Mouse (Mus musculus) ES-E14 (cell line): ENCODE results near the gene Mars2. TPM values are rescaled to one million over a fixed set of nuclear protein-coding genes. Genes with fewer than 3 reads are reported as not detected.

ENCODE experiments used
- DNase-seq: peaks from one replicate; pipeline ENCODE4 v3.0.0-alpha.2; 2013; ENCODE audit warnings: low read depth, low spot score
- H3K27ac ChIP-seq: 2 replicates; pipeline ENCODE4 v1.5.1; 2012; ENCODE audit warnings: low read depth, mild to moderate bottlenecking, low read length, moderate library complexity, mixed read lengths; ENCODE audit not compliant: poor library complexity, insufficient read depth, severe bottlenecking
- H3K36me3 ChIP-seq: 2 replicates; pipeline ENCODE4 v1.6.1; 2012; ENCODE audit warnings: mild to moderate bottlenecking, low read length, moderate library complexity, mixed read lengths; ENCODE audit not compliant: control insufficient read depth, poor library complexity, insufficient read depth, severe bottlenecking
- H3K4me1 ChIP-seq, 2 experiments: fragments of 150-350 bp in 1 of 2; sonication (generic) in 1 of 2; 2 replicates each; pipeline ENCODE4 v1.6.1; 2012; ENCODE audit warnings: low read length in 2 of 2, mild to moderate bottlenecking in 1 of 2, mixed read lengths in 1 of 2; ENCODE audit not compliant: control insufficient read depth in 2 of 2, insufficient read depth in 2 of 2, poor library complexity in 1 of 2
- H3K4me3 ChIP-seq, 2 experiments: fragments of 150-350 bp in 1 of 2; sonication (generic) in 1 of 2; 2 replicates each; pipeline ENCODE4 v1.5.1; 2012; ENCODE audit warnings: low read length in 2 of 2, low read depth in 1 of 2, mild to moderate bottlenecking in 1 of 2, mixed read lengths in 1 of 2; ENCODE audit not compliant: insufficient read depth in 1 of 2, poor library complexity in 1 of 2, severe bottlenecking in 1 of 2
- H3K9ac ChIP-seq: 2 replicates; pipeline ENCODE4 v1.6.1; 2012; ENCODE audit warnings: low read depth, mild to moderate bottlenecking, low read length, mixed read lengths; ENCODE audit not compliant: poor library complexity, insufficient read depth, severe bottlenecking
- H3K9me3 ChIP-seq: fragments of 150-350 bp; sonication (generic); 2 replicates; pipeline ENCODE4 v1.6.1; 2012; ENCODE audit warnings: low read depth, mild to moderate bottlenecking, low read length; ENCODE audit not compliant: control insufficient read depth, insufficient read depth
- CHD2 ChIP-seq: IDR thresholded peaks from 2 replicates; pipeline ENCODE4 v1.6.1; 2014; ENCODE audit warnings: mild to moderate bottlenecking, low read depth, low read length, inconsistent platforms
- HCFC1 ChIP-seq: IDR thresholded peaks from 2 replicates; pipeline ENCODE4 v1.6.1; 2012; ENCODE audit warnings: low read length, inconsistent platforms, borderline replicate concordance; ENCODE audit not compliant: insufficient read depth
- MAFK ChIP-seq: IDR thresholded peaks from 2 replicates; pipeline ENCODE4 v1.6.1; 2014; ENCODE audit warnings: mild to moderate bottlenecking, low read depth, low read length, inconsistent platforms; ENCODE audit not compliant: insufficient read depth
- ZC3H11A ChIP-seq: IDR thresholded peaks from 2 replicates; pipeline ENCODE4 v1.6.1; 2012; ENCODE audit warnings: low read depth, mild to moderate bottlenecking, inconsistent platforms, low read length, borderline replicate concordance
- ZNF384 ChIP-seq: IDR thresholded peaks from 2 replicates; pipeline ENCODE4 v1.6.1; 2012; ENCODE audit warnings: low read depth, low read length, inconsistent platforms
- in situ Hi-C, 2 experiments: fragments of 600-800 bp; cut with MboI; formaldehyde crosslinking; loops; one replicate each; pipeline ENCODE4 v1.15.1; 2025; ENCODE audit warnings: low sequenced_read_pairs in 2 of 2, inconsistent platforms in 1 of 2; ENCODE audit not compliant: unreplicated experiment in 2 of 2
- total RNA-seq: library from RNA; depleted of rRNA; stranded (reverse); fragments of 300-350 nt; gene quantifications from 2 replicates; pipeline ENCODE4 v1.2.3, GENCODE M21; 2012; rRNA removed

Mars2 gene
- total RNA-seq, 1 experiment: 9.9 TPM

DNA sequence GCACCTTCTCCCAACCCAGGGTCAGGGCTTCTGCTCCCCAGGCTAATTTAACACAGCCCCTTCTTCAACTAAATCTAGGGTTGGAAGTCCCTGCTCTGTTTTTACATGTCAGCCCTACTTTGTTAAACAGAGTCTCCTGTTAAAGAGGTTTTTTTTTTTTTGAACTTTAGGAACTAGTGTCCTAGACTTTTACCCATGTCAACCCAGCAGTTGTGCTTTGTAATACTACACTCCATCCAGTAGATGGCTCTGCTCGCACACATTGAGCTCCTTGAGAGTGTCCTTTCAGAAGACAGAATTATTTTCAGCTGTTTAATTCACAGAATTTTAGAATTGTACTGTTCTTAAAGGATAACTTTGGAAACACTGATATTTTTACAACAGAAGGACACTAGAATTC is 2.3 kb downstream of the Mars2 start:
- Histone ChIP-seq H3K9ac (no peak overlapping the region), H3K36me3 (no peaks in the 10 kb centered on the region), H3K27ac (no peak overlapping the region), H3K9me3 (no peaks in the 10 kb centered on the region), H3K4me1 (peaks cover 5 to 6% of the 10 kb centered on the region in 2 experiments), H3K4me3 (no peak overlapping the region)
- peak; percentile 48 for DNase-seq
- TF ChIP-seq CHD2 (no peak), ZC3H11A (peak; percentile 76), ZNF384 (peak; percentile 39; the same call in 1 of the 2 replicates)
- in situ Hi-C loops: no loop called here

GRCm38 (mm10) chr1:55246374-55246773 is 9.4 kb downstream of the Mars2 start:
- no peaks in the 10 kb centered on the region for H3K4me1 ChIP-seq
- TF ChIP-seq HCFC1: no peak
- no peak for TF ChIP-seq ZNF384
- H3K9ac ChIP-seq: no peak overlapping the region
- H3K9me3 ChIP-seq: no peaks in the 10 kb centered on the region
- H3K27ac ChIP-seq: no peak overlapping the region
- DNase-seq: no peak
- no peaks in the 10 kb centered on the region for H3K36me3 ChIP-seq
- H3K4me3 ChIP-seq: no peak overlapping the region
- in situ Hi-C loops: no loop called here

GRCm38 (mm10) chr1:55264385-55264784 is 27.4 kb downstream of the Mars2 start:
- in situ Hi-C loops: no loop called here
- Histone ChIP-seq H3K4me3 (no peak overlapping the region), H3K4me1 (no peaks in the 10 kb centered on the region), H3K27ac (no peak overlapping the region), H3K9ac (no peak overlapping the region), H3K36me3 (no peaks in the 10 kb centered on the region), H3K9me3 (no peaks in the 10 kb centered on the region)
- DNase-seq: no peak
- TF ChIP-seq HCFC1: no peak
- TF ChIP-seq MAFK: no peak
- no peak for TF ChIP-seq ZC3H11A
- no peak for TF ChIP-seq CHD2
- no peak for TF ChIP-seq ZNF384

- no peak overlapping the region for H3K4me3 ChIP-seq
- H3K9me3 ChIP-seq: no peaks in the 10 kb centered on the region
- H3K9ac ChIP-seq: no peak overlapping the region
- H3K4me1 ChIP-seq: no peaks in the 10 kb centered on the region
- no peak for TF ChIP-seq ZC3H11A
- no peak for TF ChIP-seq CHD2
- no peak for TF ChIP-seq HCFC1
- TF ChIP-seq MAFK: no peak
- TF ChIP-seq ZNF384: no peak
- H3K36me3 ChIP-seq: no peaks in the 10 kb centered on the region
- H3K27ac ChIP-seq: no peak overlapping the region
- DNase-seq: no peak
- in situ Hi-C loops: no loop called here
These were observed 28.5 kb downstream of the Mars2 start for GRCm38 (mm10) chr1:55265447-55265846.

- no peak overlapping the region for H3K4me3 ChIP-seq
- no peaks in the 10 kb centered on the region for H3K36me3 ChIP-seq
- H3K27ac ChIP-seq: no peak overlapping the region
- DNase-seq: peak; percentile 17
- TF ChIP-seq HCFC1: no peak
- TF ChIP-seq CHD2: no peak
- no peak for TF ChIP-seq ZC3H11A
- H3K4me1 ChIP-seq: 0 out of 4 replicates have a peak, but pooled peaks cover 0 to 2% of the 10 kb centered on the region in 2 experiments
- in situ Hi-C loops: no loop called here
- H3K9ac ChIP-seq: no peak overlapping the region
- H3K9me3 ChIP-seq: no peaks in the 10 kb centered on the region
These were observed 42.1 kb downstream of the Mars2 start for GRCm38 (mm10) chr1:55279081-55279480.

Other genes starting within 250 kb of the Mars2 start
- 139 and 164 TPM in 2 replicates for gene Sf3b1, start 209.7 kb upstream of the Mars2 start, total RNA-seq
- 10.8 and 20.4 TPM in 2 replicates for gene Coq10b, start 184.4 kb upstream of the Mars2 start, total RNA-seq
- gene Hspe1, start 149.0 kb upstream of the Mars2 start, total RNA-seq: 592 and 697 TPM in 2 replicates
- gene Hspd1, start 148.9 kb upstream of the Mars2 start, total RNA-seq: 591 and 762 TPM in 2 replicates
- 27.1 and 37.0 TPM in 2 replicates for gene Mob4, start 105.9 kb upstream of the Mars2 start, total RNA-seq
- gene Rftn2, start 10.4 kb upstream of the Mars2 start, total RNA-seq: 0.40 and 0.48 TPM in 2 replicates
- gene Boll, start 126.3 kb downstream of the Mars2 start, total RNA-seq: 2.9 and 3.5 TPM in 2 replicates
- gene Plcl1, start 168.7 kb downstream of the Mars2 start, total RNA-seq: 0.05 and 0.49 TPM in 2 replicates